Mouse (Mus musculus) megakaryocyte-erythroid progenitor cell, adult 5 weeks (primary cell): ENCODE results near the gene Wdr66. TPM values are rescaled to one million over a fixed set of nuclear protein-coding genes. Genes with fewer than 3 reads are reported as not detected.

ENCODE experiments used
- polyA plus RNA-seq: library from polyadenylated mRNA; stranded (reverse); fragments of >175 nt; gene quantifications from 2 replicates; pipeline ENCODE4 v1.2.3, GENCODE M21; 2012

Gene Wdr66
- polyA plus RNA-seq = 0.05 and 0.08 TPM in 2 replicates

GRCm38 (mm10) chr5:123251834-123252233 is at the start of gene Wdr66:
Wdr66 (plus strand) TSS chr5:123252102.

GRCm38 (mm10) chr5:123343707-123344627 is 92.1 kb downstream of the Wdr66 start, which contains the start of gene Bcl7a:
Bcl7a (plus strand) TSS chr5:123343834.

Other genes starting within 250 kb of the Wdr66 start
- 61.2 and 89.1 TPM in 2 replicates for gene Orai1, start 237.0 kb upstream of the Wdr66 start, polyA plus RNA-seq
- gene Morn3, start 205.1 kb upstream of the Wdr66 start, polyA plus RNA-seq = not detected in 2 replicates
- 4.2 and 7.6 TPM in 2 replicates for gene Tmem120b, start 183.7 kb upstream of the Wdr66 start, polyA plus RNA-seq
- gene Rhof, start 119.4 kb upstream of the Wdr66 start, polyA plus RNA-seq = 7.0 and 11.1 TPM in 2 replicates
- 74.7 and 94.2 TPM in 2 replicates for gene Setd1b, start 109.9 kb upstream of the Wdr66 start, polyA plus RNA-seq
- gene Psmd9, start 82.7 kb upstream of the Wdr66 start, polyA plus RNA-seq = 69.0 and 81.6 TPM in 2 replicates
- gene Hpd, start 69.4 kb upstream of the Wdr66 start, polyA plus RNA-seq = not detected in 2 replicates
- gene Bcl7a, start 91.7 kb downstream of the Wdr66 start, polyA plus RNA-seq = 36.7 and 37.3 TPM in 2 replicates
- 15.6 and 22.2 TPM in 2 replicates for gene Mlxip, start 142.7 kb downstream of the Wdr66 start, polyA plus RNA-seq
- not detected in 2 replicates for gene Lrrc43, start 237.2 kb downstream of the Wdr66 start, polyA plus RNA-seq
- gene Il31, start 237.4 kb downstream of the Wdr66 start, polyA plus RNA-seq = not detected in 2 replicates